28 mouse cellular contexts compared by ENCODE assay signal in the genomic region with DNA sequence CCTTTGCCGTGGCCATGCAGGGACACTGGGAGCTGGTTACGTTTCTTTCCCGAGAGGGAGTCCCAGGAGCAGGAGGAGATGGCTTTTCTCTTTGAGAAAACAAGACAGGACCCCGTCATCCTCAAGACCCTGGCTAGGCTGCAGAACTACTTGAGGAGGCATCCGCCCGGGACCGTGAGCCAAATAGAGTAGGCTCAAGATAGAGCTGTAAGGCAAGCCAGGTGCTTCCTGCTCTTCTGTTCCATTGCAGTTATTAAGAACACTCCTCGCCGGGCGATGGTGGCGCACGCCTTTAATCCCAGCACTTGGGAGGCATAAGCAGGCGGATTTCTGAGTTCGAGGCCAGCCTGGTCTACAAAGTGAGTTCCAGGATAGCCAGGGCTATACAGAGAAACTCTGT.
DNase-seq lines count a peak whose midpoint lies in the region; ATAC-seq and TF ChIP-seq lines count a peak whose summit lies in the region.
"Had no signal": no experiment of that assay in that cellular context is flagged by ENCODE, and none has a peak within 500 bp of the region (broad histone marks: within the 10 kb centered on the region; RNA-seq: fewer than 3 reads in every experiment).

No protein-coding gene starts in this region.

- no peak for ATAC-seq in heart, embryonic 13.5 days (ENCODE audit: extremely low read depth, insufficient number of reproducible peaks, low FRiP score, low TSS enrichment)
- no peak for ATAC-seq in heart, embryonic 12.5 days (ENCODE audit: insufficient number of reproducible peaks, low FRiP score)
- ATAC-seq in intestine, embryonic 14.5 days (replicated peaks; ENCODE audit: low FRiP score, low TSS enrichment, low read depth): no peak
- ATAC-seq in intestine, embryonic 15.5 days: no peak
- ATAC-seq in stomach, embryonic 16.5 days (ENCODE audit: insufficient read depth, low FRiP score): no peak
- no peak for ATAC-seq in stomach, postnatal 0 days (ENCODE audit: low FRiP score, low TSS enrichment)
- ATAC-seq: inflammation-experienced regulatory T-cells, adult 6 months had no signal

- no peak for TF ChIP-seq CTCF in gastrocnemius, adult 2 months (IDR thresholded peaks at IDR 0.05)
- no peak for TF ChIP-seq CTCF in stomach, postnatal 0 days (IDR thresholded peaks at IDR 0.05; ENCODE audit: low read depth)

- H3K4me1 ChIP-seq in heart, embryonic 13.5 days: peaks cover 73% of the 10 kb centered on the region
- H3K4me1 ChIP-seq in heart, embryonic 12.5 days (replicated peaks): peaks cover 79% of the 10 kb centered on the region
- peaks cover 17% of the 10 kb centered on the region; the same call in 1 of the 2 replicates for H3K4me1 ChIP-seq in intestine, embryonic 14.5 days (replicated peaks; ENCODE audit: control insufficient read depth, insufficient read depth, low read length)
- peaks cover 13% of the 10 kb centered on the region for H3K4me1 ChIP-seq in intestine, embryonic 15.5 days (replicated peaks)
- peaks cover 20% of the 10 kb centered on the region for H3K4me1 ChIP-seq in stomach, embryonic 16.5 days (ENCODE audit: control insufficient read depth, insufficient read depth, low read length)
- H3K4me1 ChIP-seq in stomach, postnatal 0 days (replicated peaks; ENCODE audit: control insufficient read depth, insufficient read depth): peaks cover 4% of the 10 kb centered on the region; the same call in 1 of the 2 replicates
- H3K4me1 ChIP-seq: liver, embryonic 15.5 days had no signal

- WGBS in heart, embryonic 13.5 days: 71% methylated on average over 14 of the region's 14 CpGs
- 74% methylated on average over 14 of the region's 14 CpGs for WGBS in heart, embryonic 12.5 days
- 83% methylated on average over 14 of the region's 14 CpGs for WGBS in intestine, embryonic 14.5 days
- 83% methylated on average over 14 of the region's 14 CpGs for WGBS in intestine, embryonic 15.5 days
- 79% methylated on average over 14 of the region's 14 CpGs for WGBS in stomach, embryonic 16.5 days
- 81% methylated on average over 14 of the region's 14 CpGs for WGBS in stomach, postnatal 0 days

- peak overlapping the region; percentile 62 for H3K27ac ChIP-seq in gastrocnemius, adult 2 months
- 0 out of 2 replicates have a peak overlapping the region, but pooled peaks have one; percentile 17 for H3K27ac ChIP-seq in heart, embryonic 13.5 days (replicated peaks)
- H3K27ac ChIP-seq in heart, embryonic 12.5 days (ENCODE audit: poor library complexity, severe bottlenecking): no peak overlapping the region
- 0 out of 2 replicates have a peak overlapping the region, but pooled peaks have one; percentile 67 for H3K27ac ChIP-seq in intestine, embryonic 14.5 days (ENCODE audit: low read depth)
- H3K27ac ChIP-seq in intestine, embryonic 15.5 days: no peak overlapping the region
- peak overlapping the region; percentile 39; the same call in 1 of the 2 replicates for H3K27ac ChIP-seq in stomach, embryonic 16.5 days (ENCODE audit: low read length)
- no peak overlapping the region for H3K27ac ChIP-seq in stomach, postnatal 0 days (replicated peaks)
- H3K27ac ChIP-seq: embryonic facial prominence, embryonic 15.5 days; layer of hippocampus, adult 2 months; left cerebral cortex, adult 2 months; limb, embryonic 12.5 days; liver, embryonic 15.5 days had no signal

- no peak for TF ChIP-seq EP300 in stomach, postnatal 0 days (optimal IDR thresholded peaks at IDR 0.05)

- peak overlapping the region; percentile 54; the same call in 1 of the 2 replicates for H3K9ac ChIP-seq in heart, embryonic 13.5 days
- no peak overlapping the region for H3K9ac ChIP-seq in heart, embryonic 12.5 days
- no peak overlapping the region for H3K9ac ChIP-seq in intestine, embryonic 14.5 days (ENCODE audit: low read length)
- H3K9ac ChIP-seq in intestine, embryonic 15.5 days: no peak overlapping the region
- no peak overlapping the region for H3K9ac ChIP-seq in stomach, embryonic 16.5 days (ENCODE audit: low read length)
- H3K9ac ChIP-seq in stomach, postnatal 0 days (ENCODE audit: low read length): no peak overlapping the region
- H3K9ac ChIP-seq: embryonic facial prominence, embryonic 15.5 days; limb, embryonic 12.5 days; liver, embryonic 15.5 days; lung, embryonic 14.5 days had no signal

- H3K4me3 ChIP-seq in gastrocnemius, adult 2 months: no peak overlapping the region
- H3K4me3 ChIP-seq in heart, embryonic 13.5 days: no peak overlapping the region
- no peak overlapping the region for H3K4me3 ChIP-seq in heart, embryonic 12.5 days
- no peak overlapping the region for H3K4me3 ChIP-seq in intestine, embryonic 14.5 days (ENCODE audit: low read depth, low read length)
- no peak overlapping the region for H3K4me3 ChIP-seq in intestine, embryonic 15.5 days (replicated peaks)
- no peak overlapping the region for H3K4me3 ChIP-seq in stomach, embryonic 16.5 days (replicated peaks; ENCODE audit: low read length)
- no peak overlapping the region for H3K4me3 ChIP-seq in stomach, postnatal 0 days (ENCODE audit: low read depth, low read length)
- H3K4me3 ChIP-seq: embryonic facial prominence, embryonic 10.5 days; embryonic facial prominence, embryonic 15.5 days; layer of hippocampus, adult 2 months; left cerebral cortex, adult 2 months; limb, embryonic 12.5 days; liver, embryonic 15.5 days; myocyte; neural tube, embryonic 12.5 days had no signal

- no peak overlapping the region for H3K4me2 ChIP-seq in heart, embryonic 13.5 days
- no peak overlapping the region for H3K4me2 ChIP-seq in heart, embryonic 12.5 days
- no peak overlapping the region for H3K4me2 ChIP-seq in intestine, embryonic 14.5 days (ENCODE audit: low read length)
- H3K4me2 ChIP-seq in intestine, embryonic 15.5 days (replicated peaks): no peak overlapping the region
- no peak overlapping the region for H3K4me2 ChIP-seq in stomach, embryonic 16.5 days (ENCODE audit: low read depth, low read length)
- H3K4me2 ChIP-seq in stomach, postnatal 0 days (replicated peaks; ENCODE audit: low read depth): no peak overlapping the region
- H3K4me2 ChIP-seq: embryonic facial prominence, embryonic 15.5 days; limb, embryonic 12.5 days; liver, embryonic 15.5 days; lung, embryonic 14.5 days had no signal

- DNase-seq in gastrocnemius, adult 2 months: no peak
- no peak for DNase-seq in gastrocnemius, adult 18-20 months (ENCODE audit: low spot score)
- no peak for DNase-seq in intestine, embryonic 14.5 days (ENCODE audit: low spot score)
- no peak for DNase-seq in stomach, postnatal 0 days (ENCODE audit: low spot score)
- DNase-seq: adrenal gland, adult 8-10 months; cerebellum, adult 8-10 months; cerebellum, postnatal 25 days; gastrocnemius, postnatal 36 days; kidney, adult 2 months; kidney, postnatal 36 days; lung, postnatal 14 days; right cerebral cortex, adult 18-20 months; thymus, postnatal 4 days had no signal

- peaks cover 14% of the 10 kb centered on the region for H3K27me3 ChIP-seq in heart, embryonic 13.5 days (replicated peaks)
- H3K27me3 ChIP-seq in heart, embryonic 12.5 days (replicated peaks): peaks cover 10% of the 10 kb centered on the region; the same call in 1 of the 2 replicates
- no peaks in the 10 kb centered on the region for H3K27me3 ChIP-seq in intestine, embryonic 14.5 days (replicated peaks; ENCODE audit: control insufficient read depth, insufficient read depth, low read length)
- H3K27me3 ChIP-seq in intestine, embryonic 15.5 days (replicated peaks): 0 out of 2 replicates have a peak, but pooled peaks cover 5% of the 10 kb centered on the region
- peaks cover 11% of the 10 kb centered on the region; the same call in 1 of the 2 replicates for H3K27me3 ChIP-seq in stomach, embryonic 16.5 days (ENCODE audit: control insufficient read depth, insufficient read depth, low read length)
- H3K27me3 ChIP-seq in stomach, postnatal 0 days (ENCODE audit: control insufficient read depth, insufficient read depth, low read length): no peaks in the 10 kb centered on the region

- H3K9me3 ChIP-seq in heart, embryonic 13.5 days: no peaks in the 10 kb centered on the region
- no peaks in the 10 kb centered on the region for H3K9me3 ChIP-seq in heart, embryonic 12.5 days (replicated peaks)
- H3K9me3 ChIP-seq in intestine, embryonic 14.5 days (ENCODE audit: control insufficient read depth, low read length): no peaks in the 10 kb centered on the region
- no peaks in the 10 kb centered on the region for H3K9me3 ChIP-seq in intestine, embryonic 15.5 days
- H3K9me3 ChIP-seq in stomach, embryonic 16.5 days (replicated peaks; ENCODE audit: control insufficient read depth, low read length): no peaks in the 10 kb centered on the region
- no peaks in the 10 kb centered on the region for H3K9me3 ChIP-seq in stomach, postnatal 0 days (ENCODE audit: control insufficient read depth, low read length)
- H3K9me3 ChIP-seq: embryonic facial prominence, embryonic 10.5 days; embryonic facial prominence, embryonic 15.5 days; G1E; limb, embryonic 12.5 days; liver, embryonic 15.5 days; neural tube, embryonic 12.5 days had no signal

- intact Hi-C loops in gastrocnemius, adult 2 months (cut with DNase I): no loop called here

- no peaks in the 10 kb centered on the region for H3K36me3 ChIP-seq in heart, embryonic 13.5 days
- H3K36me3 ChIP-seq in heart, embryonic 12.5 days: no peaks in the 10 kb centered on the region
- H3K36me3 ChIP-seq in intestine, embryonic 14.5 days (ENCODE audit: control insufficient read depth, insufficient read depth, low read length): no peaks in the 10 kb centered on the region
- H3K36me3 ChIP-seq in intestine, embryonic 15.5 days: no peaks in the 10 kb centered on the region
- H3K36me3 ChIP-seq in stomach, embryonic 16.5 days (ENCODE audit: control insufficient read depth, insufficient read depth, low read length): no peaks in the 10 kb centered on the region
- no peaks in the 10 kb centered on the region for H3K36me3 ChIP-seq in stomach, postnatal 0 days (ENCODE audit: control insufficient read depth, insufficient read depth, low read length)
- H3K36me3 ChIP-seq: embryonic facial prominence, embryonic 10.5 days; embryonic facial prominence, embryonic 15.5 days; G1E; limb, embryonic 12.5 days; liver, embryonic 15.5 days; neural tube, embryonic 12.5 days had no signal

Comparison
In these comparisons a context has a peak if more than half of its experiments do, and no peak if none do; other contexts are left out.
1. H3K27ac ChIP-seq: peak in gastrocnemius, adult 2 months (single experiment), heart, embryonic 13.5 days (single experiment), intestine, embryonic 14.5 days (single experiment) and stomach, embryonic 16.5 days (single experiment); none in heart, embryonic 12.5 days (single experiment), intestine, embryonic 15.5 days (single experiment) and stomach, postnatal 0 days (single experiment).